Mouse (Mus musculus) myocyte (in vitro differentiated cells): ENCODE results near the gene Adamts2. TPM values are rescaled to one million over a fixed set of nuclear protein-coding genes. Genes with fewer than 3 reads are reported as not detected.

Source experiments
- H3K27me3 ChIP-seq: one replicate; pipeline ENCODE4 v1.6.1; 2011; ENCODE audit not compliant: control insufficient read depth, insufficient read depth, insufficient read length
- H3K36me3 ChIP-seq: one replicate; pipeline ENCODE4 v1.6.1; 2011; ENCODE audit not compliant: control insufficient read depth, insufficient read depth
- H3K4me2 ChIP-seq: one replicate; pipeline ENCODE4 v1.6.1; 2011; ENCODE audit warnings: low read depth, control low read depth
- H3K4me3 ChIP-seq: one replicate; pipeline ENCODE4 v1.5.1; 2011; ENCODE audit warnings: mild to moderate bottlenecking, control low read depth, moderate library complexity
- H3K79me2 ChIP-seq: one replicate; pipeline ENCODE4 v1.6.1; 2011; ENCODE audit not compliant: control insufficient read depth, insufficient read depth
- H3ac ChIP-seq: one replicate; pipeline ENCODE4 v1.6.1; 2011; ENCODE audit not compliant: control insufficient read depth, insufficient read length
- CEBPB ChIP-seq: IDR thresholded peaks from 2 replicates; pipeline ENCODE4 v1.6.1; 2011; ENCODE audit warnings: mild to moderate bottlenecking, moderate library complexity; ENCODE audit not compliant: poor library complexity, insufficient read depth, severe bottlenecking
- E2F4 ChIP-seq: IDR thresholded peaks from one replicate; pipeline ENCODE4 v1.6.1; 2011; ENCODE audit warnings: mild to moderate bottlenecking, control low read depth, moderate library complexity; ENCODE audit not compliant: insufficient read depth
- MAX ChIP-seq: IDR thresholded peaks from one replicate; pipeline ENCODE4 v1.6.1; 2011; ENCODE audit warnings: low read depth, mild to moderate bottlenecking, control low read depth
- MYOD1 ChIP-seq, 3 experiments: IDR thresholded peaks; one replicate each; pipeline ENCODE4 v1.6.1; 2011; ENCODE audit warnings: control low read depth in 2 of 3, low read depth in 2 of 3, mild to moderate bottlenecking in 2 of 3, moderate library complexity in 1 of 3; ENCODE audit not compliant: insufficient read length in 2 of 3, control insufficient read depth in 1 of 3
- MYOG ChIP-seq, 3 experiments: IDR thresholded peaks; one replicate each; pipeline ENCODE4 v1.6.1; 2011; ENCODE audit warnings: control low read depth in 2 of 3, low read depth in 2 of 3, mild to moderate bottlenecking in 2 of 3; ENCODE audit not compliant: insufficient read length in 2 of 3, control insufficient read depth in 1 of 3, insufficient read depth in 1 of 3
- POLR2A ChIP-seq: IDR thresholded peaks from one replicate; pipeline ENCODE4 v1.6.1; 2011; ENCODE audit warnings: low read depth, mild to moderate bottlenecking, control low read depth, moderate library complexity; ENCODE audit not compliant: insufficient read length
- POLR2AphosphoS2 ChIP-seq: IDR thresholded peaks from one replicate; pipeline ENCODE4 v1.6.1; 2011; ENCODE audit warnings: low read depth, control low read depth; ENCODE audit not compliant: insufficient read length
- REST ChIP-seq: IDR thresholded peaks from one replicate; pipeline ENCODE4 v1.6.1; 2011; ENCODE audit warnings: mild to moderate bottlenecking, control low read depth, moderate library complexity; ENCODE audit not compliant: insufficient read depth, insufficient read length
- SRF ChIP-seq: IDR thresholded peaks from one replicate; pipeline ENCODE4 v1.6.1; 2011; ENCODE audit warnings: low read depth; ENCODE audit not compliant: control insufficient read depth, insufficient read length
- TCF12 ChIP-seq: IDR thresholded peaks from one replicate; pipeline ENCODE4 v1.6.1; 2011; ENCODE audit warnings: mild to moderate bottlenecking, control low read depth; ENCODE audit not compliant: poor library complexity, insufficient read depth, severe bottlenecking
- TCF3 ChIP-seq: IDR thresholded peaks from one replicate; pipeline ENCODE4 v1.6.1; 2011; ENCODE audit warnings: low read depth, control low read depth; ENCODE audit not compliant: insufficient read length
- USF1 ChIP-seq: IDR thresholded peaks from one replicate; pipeline ENCODE4 v1.6.1; 2011; ENCODE audit warnings: low read depth, mild to moderate bottlenecking, control low read depth, moderate library complexity
- polyA plus RNA-seq: library from polyadenylated mRNA; unstranded; fragments of >200 nt; fragmentation: generic; extraction: Trizol; gene quantifications from one replicate; pipeline ENCODE4 v1.2.1, GENCODE M21; 2012; ENCODE audit warnings: missing spikeins

The Adamts2 gene
- polyA plus RNA-seq, 1 experiment = 24.9 TPM

DNA sequence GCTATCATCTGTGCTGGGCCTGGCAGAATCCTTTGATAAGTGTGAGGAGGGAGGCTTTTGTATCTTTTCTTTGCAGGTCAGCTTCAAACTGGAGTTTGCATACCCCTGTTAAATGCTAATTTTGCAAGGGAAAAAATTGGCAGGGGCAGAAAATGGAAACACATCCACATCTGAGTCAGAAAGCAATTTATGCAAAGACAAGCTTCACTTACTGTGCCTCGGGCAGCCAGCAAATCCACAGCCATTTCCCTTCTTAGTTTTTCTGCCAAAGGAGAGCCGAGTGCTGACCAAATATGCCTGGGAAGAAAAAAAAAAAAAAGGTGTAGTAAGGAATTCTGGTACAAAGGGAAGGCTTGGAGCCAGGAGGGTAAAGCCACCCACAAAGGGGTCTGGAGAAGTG, 224.3 kb downstream of the Adamts2 start:
- Histone ChIP-seq H3ac (no peak overlapping the region), H3K36me3 (no peaks in the 10 kb centered on the region), H3K4me3 (peak overlapping the region; percentile 49), H3K27me3 (no peaks in the 10 kb centered on the region), H3K4me2 (no peak overlapping the region), H3K79me2 (no peaks in the 10 kb centered on the region)
- TF ChIP-seq TCF12 (no peak), REST (no peak), POLR2AphosphoS2 (no peak), MYOD1 (IDR thresholded peaks at IDR 0.05; ENCODE audit: control insufficient read depth in 1 of 3, insufficient read length in 2 of 3, low read depth in 2 of 3) (no peak)

DNA sequence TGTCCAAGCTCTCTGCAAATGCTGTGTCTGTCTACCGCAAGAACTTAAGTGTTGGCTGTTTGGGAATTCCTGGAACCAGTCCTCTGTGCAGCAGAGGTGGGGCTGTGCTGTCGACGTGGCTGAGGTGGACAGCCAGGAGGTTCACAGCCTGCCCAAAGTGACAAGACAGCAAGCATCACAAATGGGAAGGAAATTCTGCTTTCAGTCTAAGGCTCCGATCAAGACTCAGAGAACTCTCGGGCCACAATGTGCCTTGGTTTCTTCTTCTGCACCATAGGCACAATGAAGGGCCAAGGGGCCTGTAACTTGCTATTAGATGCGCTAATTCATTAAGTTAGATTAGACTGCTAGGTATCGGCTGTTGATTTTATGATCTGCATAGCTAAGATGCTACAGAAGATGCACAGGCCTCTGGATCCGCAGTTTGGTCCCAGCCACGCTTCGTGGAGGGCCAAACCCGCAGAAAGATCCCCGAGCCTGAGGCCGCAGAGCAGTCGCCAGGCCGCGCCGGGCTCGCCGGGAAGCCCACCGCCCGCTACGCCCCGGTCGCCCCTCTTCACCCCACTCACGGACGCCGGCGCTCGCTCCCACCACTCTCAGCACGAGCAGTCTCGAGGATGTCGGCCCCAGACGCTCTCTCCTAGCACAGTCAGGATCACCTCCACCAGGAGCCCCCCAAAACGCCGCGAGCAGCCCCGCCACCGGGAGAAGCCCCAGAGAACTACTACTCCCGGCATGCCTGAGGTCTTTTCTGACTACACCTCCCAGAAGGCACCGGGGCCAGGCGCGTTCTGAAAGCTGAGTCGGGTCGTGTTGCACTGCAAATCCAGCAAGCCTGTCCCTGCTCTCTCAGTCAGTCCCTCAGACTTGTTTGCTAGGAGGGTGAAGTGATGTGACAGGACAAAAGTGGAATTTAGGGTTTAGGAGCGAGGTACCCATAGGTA, 225.4 kb downstream of the Adamts2 start, which contains the start of gene Zfp354c:
Gene Zfp354c (minus strand): TSS at position 715 of the 944 bp plus-strand sequence.
- Histone ChIP-seq H3K79me2 (no peaks in the 10 kb centered on the region), H3K4me2 (peak within 1 kb of the TSS; percentile 97), H3K27me3 (no peaks in the 10 kb centered on the region), H3K36me3 (no peaks in the 10 kb centered on the region), H3K4me3 (peak within 1 kb of the TSS; percentile 49), H3ac (peak within 1 kb of the TSS; percentile 33)
- TF ChIP-seq POLR2A (peak; percentile 65), E2F4 (no peak), CEBPB (no peak), USF1 (no peak), MAX (no peak), POLR2AphosphoS2 (no peak)

DNA sequence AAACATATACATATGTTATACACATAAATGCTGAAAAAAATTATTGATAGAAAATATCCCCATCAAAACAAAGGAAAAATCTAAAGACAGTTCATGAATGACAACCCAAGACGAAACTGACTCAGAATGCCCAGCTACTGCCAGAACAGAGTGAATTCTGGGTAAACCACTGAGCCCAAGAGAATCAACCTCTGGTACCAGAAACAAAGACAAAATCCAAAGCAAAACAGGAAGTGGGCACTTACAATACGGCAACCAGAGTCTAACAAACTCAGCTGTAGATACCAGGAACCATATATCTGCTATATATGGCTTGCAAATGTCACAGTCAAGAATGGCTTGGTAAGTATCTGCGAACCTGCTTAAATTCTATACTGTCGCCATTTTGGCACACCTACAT, 233.8 kb downstream of the Adamts2 start:
- H3K36me3 ChIP-seq = no peaks in the 10 kb centered on the region
- H3K4me2 ChIP-seq = no peak overlapping the region
- H3K27me3 ChIP-seq = peaks cover 9% of the 10 kb centered on the region
- H3K79me2 ChIP-seq = no peaks in the 10 kb centered on the region
- no peak for TF ChIP-seq MYOG (IDR thresholded peaks at IDR 0.05; ENCODE audit: control insufficient read depth in 1 of 3, insufficient read depth in 1 of 3, insufficient read length in 2 of 3, low read depth in 2 of 3)
- no peak for TF ChIP-seq SRF
- TF ChIP-seq MAX = no peak
- no peak for TF ChIP-seq TCF12
- TF ChIP-seq REST = no peak
- no peak for TF ChIP-seq E2F4
- TF ChIP-seq CEBPB = no peak
- TF ChIP-seq POLR2AphosphoS2 = no peak
- no peak for TF ChIP-seq POLR2A
- no peak for TF ChIP-seq MYOD1 (IDR thresholded peaks at IDR 0.05; ENCODE audit: control insufficient read depth in 1 of 3, insufficient read length in 2 of 3, low read depth in 2 of 3)
- TF ChIP-seq TCF3 = no peak
- no peak for TF ChIP-seq USF1
- H3ac ChIP-seq = no peak overlapping the region
- H3K4me3 ChIP-seq = no peak overlapping the region

DNA sequence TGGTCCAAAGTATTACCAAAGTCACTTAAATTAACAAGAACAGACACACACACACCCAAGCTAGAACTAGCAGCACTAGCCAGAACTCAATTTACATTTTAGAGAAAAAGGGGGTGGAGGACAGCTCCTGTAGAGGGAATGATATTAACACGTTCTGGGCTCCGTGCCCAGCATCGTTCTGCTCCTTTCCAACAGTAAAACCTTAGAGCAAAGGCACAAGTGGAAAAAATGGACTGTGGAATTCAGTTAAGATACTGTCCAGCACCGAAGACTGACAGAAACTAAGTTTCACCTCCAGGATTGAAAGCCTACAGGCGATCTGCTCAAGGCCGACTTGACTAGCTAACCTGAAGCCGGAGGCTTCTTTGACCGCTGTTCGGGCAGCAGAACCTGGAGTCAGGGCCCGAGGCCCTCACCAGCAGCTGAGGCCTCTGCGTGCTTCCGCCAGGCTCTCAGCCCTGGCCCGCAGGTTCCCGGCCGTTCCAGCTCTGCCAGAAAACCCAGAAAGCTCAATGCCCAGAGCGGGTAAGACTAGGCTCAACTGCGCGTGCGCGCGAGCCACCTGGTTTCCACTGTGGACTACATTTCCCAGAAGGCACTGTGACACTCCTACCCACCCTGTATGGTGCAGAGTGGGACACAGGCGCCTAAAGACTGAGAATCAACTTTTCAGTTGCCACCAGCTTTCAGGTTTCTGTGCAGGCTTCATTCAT, 239.3 kb downstream of the Adamts2 start, which contains the start of gene Zfp879:
Gene Zfp879 (minus strand): TSS at position 530 of the 713 bp plus-strand sequence.
- no peak for TF ChIP-seq MYOG (IDR thresholded peaks at IDR 0.05; ENCODE audit: control insufficient read depth in 1 of 3, insufficient read depth in 1 of 3, insufficient read length in 2 of 3, low read depth in 2 of 3)
- no peak for TF ChIP-seq CEBPB
- TF ChIP-seq E2F4 = no peak
- TF ChIP-seq SRF = no peak
- TF ChIP-seq REST = no peak
- TF ChIP-seq POLR2AphosphoS2 = no peak
- no peak for TF ChIP-seq USF1
- no peak for TF ChIP-seq POLR2A
- TF ChIP-seq MYOD1 (IDR thresholded peaks at IDR 0.05; ENCODE audit: control insufficient read depth in 1 of 3, insufficient read length in 2 of 3, low read depth in 2 of 3) = no peak
- no peak for TF ChIP-seq MAX
- TF ChIP-seq TCF12 = no peak
- no peak for TF ChIP-seq TCF3
- Histone ChIP-seq H3K4me3 (no peak within 1 kb of the TSS), H3K4me2 (no peak within 1 kb of the TSS), H3K79me2 (no peaks in the 10 kb centered on the region), H3K27me3 (peaks cover 20% of the 10 kb centered on the region), H3K36me3 (no peaks in the 10 kb centered on the region), H3ac (no peak within 1 kb of the TSS)
